Mouse (Mus musculus): ENCODE measurements at regions not wholly inside any gene's neighbourhood (a gene's known extent, or its start where the extent isn't known, plus 50 kb on each side); places are given as distances from the start of the nearest gene placed in this dataset.

- TF ChIP-seq CTCF (conservative IDR thresholded peaks at IDR 0.05 in 1 of 2, IDR thresholded peaks at IDR 0.05 in 1 of 2; ENCODE audit: low read depth in 2 of 2, low read length in 2 of 2) (no peak), ZNF384 (IDR thresholded peaks at IDR 0.05; ENCODE audit: low read depth, low read length) (no peak), RCOR1 (conservative IDR thresholded peaks at IDR 0.05; ENCODE audit: low read depth, low read length) (no peak), USF2 (conservative IDR thresholded peaks at IDR 0.05; ENCODE audit: low read depth, low read length) (no peak), MAX (IDR thresholded peaks at IDR 0.05; ENCODE audit: low read length) (no peak), POLR2A (IDR thresholded peaks at IDR 0.05; ENCODE audit: low read depth, low read length) (no peak)
These were observed 712.4 kb downstream of the Slc22a22 start for GRCm38 (mm10) chr15:56764957-56765482.
